Mouse (Mus musculus) bone marrow, adult 2 months (tissue): ENCODE measurements around the gene Klc4. TPM values are rescaled to one million over a fixed set of nuclear protein-coding genes. Genes with fewer than 3 reads are reported as not detected.

Source experiments
- H3K27ac ChIP-seq: fragments of 200-500 bp; 2 replicates; pipeline ENCODE4 v1.5.1; 2012; ENCODE audit warnings: low read depth, mild to moderate bottlenecking, control low read depth, inconsistent platforms, low read length; ENCODE audit not compliant: control insufficient read depth, poor library complexity, insufficient read depth
- H3K4me1 ChIP-seq: fragments of 200-500 bp; 2 replicates; pipeline ENCODE4 v1.6.1; 2011; ENCODE audit warnings: low read length; ENCODE audit not compliant: control insufficient read depth, insufficient read depth
- H3K4me3 ChIP-seq: fragments of 200-500 bp; replicated peaks from 2 replicates; pipeline ENCODE3; 2011; ENCODE audit warnings: mild to moderate bottlenecking, low read depth, low read length, control low read depth; ENCODE audit not compliant: control insufficient read depth
- CTCF ChIP-seq: fragments of 200-500 bp; IDR thresholded peaks from 2 replicates; pipeline ENCODE4 v1.5.1; 2011; ENCODE audit warnings: low read length, control low read depth; ENCODE audit not compliant: control insufficient read depth, insufficient read depth
- POLR2A ChIP-seq: fragments of 200-500 bp; IDR thresholded peaks from 2 replicates; pipeline ENCODE4 v1.6.1; 2011; ENCODE audit warnings: low read depth, mild to moderate bottlenecking, control low read depth, low read length, borderline replicate concordance; ENCODE audit not compliant: control insufficient read depth
- WGBS: fragments of 180-500 bp; shearing (Covaris S2); methylation state at CpG from one replicate; pipeline ENCODE4 v1.1.7; 2018; 5-methylcytosine and 5-hydroxymethylcytosine counted together
- polyA plus RNA-seq: library from polyadenylated mRNA; stranded (reverse); fragments of >200 nt; gene quantifications from 2 replicates; pipeline ENCODE4 v1.2.4, GENCODE M21; 2011; ENCODE audit warnings: low replicate concordance; ENCODE audit not compliant: missing spikeins, insufficient read depth, insufficient read length

Gene Klc4
- polyA plus RNA-seq, 1 experiment, result 11.9 TPM

DNA sequence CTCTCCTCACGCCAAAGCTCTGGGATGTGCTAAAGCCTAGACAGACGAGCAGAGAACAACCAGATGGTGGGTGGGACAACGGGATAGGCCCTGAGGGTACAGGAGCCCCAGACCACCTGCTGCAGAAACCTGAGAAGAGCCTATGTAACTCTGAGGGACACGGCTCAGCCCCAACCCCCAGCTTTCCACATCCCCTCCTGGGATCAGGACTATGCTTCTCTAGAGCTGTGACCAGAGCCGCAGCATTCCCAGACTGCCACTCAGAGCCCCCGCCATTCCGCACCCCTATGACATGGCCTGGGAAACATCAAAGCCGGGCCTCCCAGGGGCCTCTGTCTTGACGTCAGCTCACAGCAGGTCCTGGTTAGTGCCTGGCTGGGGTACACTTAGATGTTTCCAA, 51.2 kb downstream of the Klc4 start:
- Histone ChIP-seq H3K4me1 (no peaks in the 10 kb centered on the region), H3K27ac (no peak overlapping the region), H3K4me3 (no peak overlapping the region)
- 85% methylated on average over 9 of the region's 9 CpGs for WGBS
- TF ChIP-seq CTCF (no peak), POLR2A (no peak)

DNA sequence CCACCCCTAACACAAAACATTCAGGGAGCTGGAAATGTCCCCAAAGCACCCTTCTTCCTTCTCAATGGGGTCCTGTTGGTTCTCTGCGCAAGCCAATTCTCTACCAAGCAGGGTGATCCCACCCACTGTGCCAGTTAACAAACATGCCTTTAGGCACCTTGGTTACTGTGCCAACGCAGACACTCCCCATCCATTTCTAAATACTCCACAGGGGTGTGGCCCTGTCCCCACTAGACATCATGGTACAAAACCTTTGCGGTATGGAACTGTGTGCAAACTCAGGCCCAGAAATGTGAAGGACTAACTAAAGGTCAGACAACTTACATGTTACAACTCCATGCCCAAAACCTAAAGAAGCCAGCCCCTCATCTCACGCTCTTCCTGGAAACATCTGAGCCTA, 52.7 kb downstream of the Klc4 start:
- WGBS, result 88% methylated on average over 4 of the region's 4 CpGs
- no peak overlapping the region for H3K27ac ChIP-seq
- TF ChIP-seq POLR2A (no peak), CTCF (no peak)
- no peak overlapping the region for H3K4me3 ChIP-seq
- H3K4me1 ChIP-seq, result no peaks in the 10 kb centered on the region

DNA sequence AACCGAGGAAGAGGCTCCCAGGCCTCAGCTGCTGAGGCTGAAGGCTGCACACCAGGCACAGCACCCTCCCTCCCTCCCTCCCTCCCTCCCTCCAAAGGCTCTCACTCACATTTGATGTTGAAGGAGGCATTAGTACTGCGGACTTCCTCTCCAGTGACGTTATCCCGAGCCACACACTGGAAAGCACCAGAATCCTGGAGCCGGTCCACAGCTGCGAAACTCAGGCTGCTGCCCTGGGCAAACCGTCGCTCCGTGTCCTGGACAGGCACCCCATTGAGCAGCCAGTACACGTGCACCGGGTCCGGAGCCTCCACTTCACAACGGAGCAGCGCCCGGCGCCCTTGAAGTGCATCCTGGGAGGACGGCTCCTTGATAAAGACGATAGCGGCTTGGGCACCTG, 54.4 kb downstream of the Klc4 start:
- WGBS, result 90% methylated on average over 19 of the region's 19 CpGs
- TF ChIP-seq CTCF (no peak), POLR2A (no peak)
- peaks cover 7% of the 10 kb centered on the region for H3K4me1 ChIP-seq

DNA sequence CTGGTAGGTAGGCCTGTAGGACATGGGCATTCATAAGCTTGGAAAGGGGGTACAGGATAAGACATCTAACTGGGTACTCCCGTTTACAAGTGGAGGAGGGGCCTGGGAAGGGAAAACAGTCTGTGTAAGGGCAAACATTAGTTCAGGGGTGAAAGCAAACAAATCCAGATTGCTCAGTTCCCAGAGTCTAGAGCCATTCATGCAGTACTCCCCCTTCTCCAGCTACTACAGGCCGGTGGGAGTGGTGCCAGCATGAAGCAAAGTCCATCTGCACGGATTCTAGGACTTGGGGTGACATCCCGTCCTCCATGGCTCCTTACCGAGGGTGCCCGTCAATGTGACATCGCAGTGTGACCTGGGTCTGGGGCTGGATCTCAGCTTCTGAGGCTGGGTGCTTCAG, 55.4 kb downstream of the Klc4 start:
- H3K27ac ChIP-seq, result no peak overlapping the region
- TF ChIP-seq CTCF, result no peak
- no peak for TF ChIP-seq POLR2A
- peaks cover 10% of the 10 kb centered on the region for H3K4me1 ChIP-seq
- 87% methylated on average over 7 of the region's 7 CpGs for WGBS
- H3K4me3 ChIP-seq, result no peak overlapping the region

More for the DNA sequence above, 54.4 kb downstream of the Klc4 start:
- H3K4me3 ChIP-seq, result no peak overlapping the region
- no peak overlapping the region for H3K27ac ChIP-seq

DNA sequence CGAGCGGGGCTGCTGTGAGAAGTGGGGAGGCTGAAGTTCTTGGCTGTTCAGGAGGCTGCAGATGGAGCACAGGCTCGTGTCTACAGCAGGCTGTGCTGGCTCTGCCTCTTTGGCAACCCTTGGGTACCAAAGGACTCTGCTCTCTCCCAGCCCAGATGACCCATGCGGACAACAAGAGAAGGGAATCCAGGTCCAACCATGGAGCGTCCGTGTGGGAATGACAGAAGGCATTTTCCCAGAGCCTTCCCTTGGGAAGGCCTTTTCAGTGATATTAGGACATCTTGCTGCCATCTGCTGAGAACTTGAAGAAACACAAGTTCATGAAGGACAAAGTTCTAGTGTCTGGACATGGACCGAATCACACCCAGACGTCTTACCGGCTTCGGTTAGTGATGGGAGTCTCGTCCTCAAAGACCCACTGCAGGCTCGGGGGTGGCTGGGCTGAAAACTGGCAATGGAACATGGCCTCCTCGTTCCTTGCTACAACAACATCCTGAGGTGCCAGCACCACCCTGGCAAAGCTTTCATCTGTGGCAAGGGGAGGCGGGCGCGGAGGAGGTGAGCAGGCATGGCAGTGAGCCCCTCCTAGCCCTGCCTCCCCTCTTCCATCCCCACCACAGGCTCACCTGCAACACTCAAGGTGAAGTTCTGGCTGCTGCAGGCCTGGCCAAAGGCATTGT, 56.0 kb downstream of the Klc4 start:
- no peak overlapping the region for H3K27ac ChIP-seq
- 89% methylated on average over 16 of the region's 16 CpGs for WGBS
- TF ChIP-seq POLR2A (no peak), CTCF (no peak)
- peaks cover 10% of the 10 kb centered on the region for H3K4me1 ChIP-seq
- no peak overlapping the region for H3K4me3 ChIP-seq

DNA sequence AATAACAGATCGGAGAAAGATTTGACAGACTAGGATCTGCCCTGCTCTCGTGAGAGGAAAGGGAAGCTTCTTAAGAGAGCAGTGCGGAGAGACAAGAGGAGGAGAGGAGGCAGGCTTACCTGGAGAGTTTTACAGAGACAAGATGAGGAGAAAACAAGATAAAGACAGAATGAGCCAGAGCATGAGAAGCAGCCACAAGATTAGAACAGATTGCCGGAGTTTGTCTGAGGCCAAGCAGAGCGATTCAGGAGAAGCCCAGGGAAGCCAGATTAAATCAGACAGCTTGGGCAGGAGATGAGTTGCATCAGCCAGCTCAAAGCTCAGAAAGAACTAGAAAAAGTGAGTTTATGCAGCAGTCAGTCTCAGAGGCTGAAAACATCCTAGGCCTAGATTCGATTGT, 56.9 kb downstream of the Klc4 start:
- no peak overlapping the region for H3K27ac ChIP-seq
- WGBS, result 76% methylated on average over 6 of the region's 6 CpGs
- TF ChIP-seq POLR2A (no peak), CTCF (no peak)
- no peak overlapping the region for H3K4me3 ChIP-seq
- peaks cover 10% of the 10 kb centered on the region for H3K4me1 ChIP-seq

DNA sequence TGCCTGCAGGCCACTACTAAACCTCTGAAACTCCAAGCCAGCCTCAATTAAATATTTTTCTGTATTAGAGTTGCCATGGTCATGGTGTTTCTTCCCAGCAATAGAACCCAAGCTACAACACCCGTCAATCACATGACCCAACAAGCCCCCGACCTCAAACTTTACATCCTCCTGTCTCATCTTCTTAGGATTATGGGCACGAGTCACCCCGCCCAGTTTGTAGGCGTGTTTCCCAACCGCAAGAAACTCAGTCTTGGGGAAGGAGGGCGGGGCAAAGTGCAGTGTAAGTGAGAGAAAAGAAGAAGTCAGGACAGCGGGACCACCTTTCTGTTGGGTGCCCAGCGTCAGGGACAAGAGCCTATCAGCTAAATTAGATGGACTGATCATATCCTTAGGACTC, 57.6 kb downstream of the Klc4 start:
- no peak overlapping the region for H3K27ac ChIP-seq
- peaks cover 10% of the 10 kb centered on the region for H3K4me1 ChIP-seq
- WGBS, result 7% methylated on average over 9 of the region's 9 CpGs
- TF ChIP-seq POLR2A (no peak), CTCF (no peak)
- H3K4me3 ChIP-seq, result no peak overlapping the region

DNA sequence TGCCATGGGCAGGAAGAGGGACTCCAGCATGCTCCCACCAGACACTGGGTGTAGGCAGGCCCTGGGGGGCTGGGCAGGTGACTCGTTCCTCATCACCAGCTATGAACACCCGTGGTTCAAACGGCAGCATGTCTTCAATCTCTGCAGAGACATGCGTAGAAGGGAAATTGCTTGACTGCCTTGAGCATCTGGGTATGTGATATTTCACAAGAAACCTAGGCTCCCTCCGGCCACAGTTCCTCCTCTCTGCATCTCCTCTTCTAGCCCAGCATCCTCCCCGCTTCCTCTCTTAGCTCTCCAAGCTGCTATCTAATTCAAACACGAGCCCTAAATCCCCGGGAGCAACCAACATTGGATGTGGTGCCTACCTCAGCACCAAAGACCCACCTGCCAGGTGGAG, 59.5 kb downstream of the Klc4 start:
- H3K4me1 ChIP-seq, result peaks cover 10% of the 10 kb centered on the region
- H3K4me3 ChIP-seq, result no peak overlapping the region
- 43% methylated on average over 8 of the region's 8 CpGs for WGBS
- H3K27ac ChIP-seq, result no peak overlapping the region
- TF ChIP-seq POLR2A (no peak), CTCF (no peak)

Other genes with a start within 250 kb of the Klc4 start
- 2.7 TPM in 1 of 2 replicates, not detected in the other for gene Crip3, start 217.1 kb downstream of the Klc4 start, polyA plus RNA-seq
- 0.75 TPM in 1 of 2 replicates, not detected in the other for gene Slc22a7, start 207.6 kb downstream of the Klc4 start, polyA plus RNA-seq
- gene Ttbk1, start 158.3 kb downstream of the Klc4 start, polyA plus RNA-seq, result 0.27 and 1.2 TPM in 2 replicates
- gene Dnph1, start 149.3 kb downstream of the Klc4 start, polyA plus RNA-seq, result 11.5 and 16.2 TPM in 2 replicates
- 11.1 and 14.9 TPM in 2 replicates for gene Cul9, start 99.6 kb downstream of the Klc4 start, polyA plus RNA-seq
- 14.6 and 17.4 TPM in 2 replicates for gene Srf, start 89.8 kb downstream of the Klc4 start, polyA plus RNA-seq
- 0.68 and 3.9 TPM in 2 replicates for gene Ptk7, start 16.5 kb downstream of the Klc4 start, polyA plus RNA-seq
- 49.3 and 50.2 TPM in 2 replicates for gene Mrpl2, start 207 bp upstream of the Klc4 start, polyA plus RNA-seq
- 9.1 and 12.5 TPM in 2 replicates for gene Cul7, start 4.3 kb upstream of the Klc4 start, polyA plus RNA-seq
- 10.3 and 23.3 TPM in 2 replicates for gene Rrp36, start 28.3 kb upstream of the Klc4 start, polyA plus RNA-seq
- 31.5 and 53.0 TPM in 2 replicates for gene Mea1, start 32.8 kb upstream of the Klc4 start, polyA plus RNA-seq
- gene Klhdc3, start 34.9 kb upstream of the Klc4 start, polyA plus RNA-seq, result 37.6 and 41.7 TPM in 2 replicates
- 23.7 and 47.1 TPM in 2 replicates for gene Ppp2r5d, start 59.1 kb upstream of the Klc4 start, polyA plus RNA-seq
- 22.6 and 28.8 TPM in 2 replicates for gene Pex6, start 65.4 kb upstream of the Klc4 start, polyA plus RNA-seq
- gene Gnmt, start 83.1 kb upstream of the Klc4 start, polyA plus RNA-seq, result 2.9 and 3.0 TPM in 2 replicates
- 25.4 and 46.3 TPM in 2 replicates for gene Cnpy3, start 106.2 kb upstream of the Klc4 start, polyA plus RNA-seq
- 2.0 TPM in 1 of 2 replicates, not detected in the other for gene Ptcra, start 117.7 kb upstream of the Klc4 start, polyA plus RNA-seq
- gene 2310039H08Rik, start 126.6 kb upstream of the Klc4 start, polyA plus RNA-seq, result 18.3 and 18.7 TPM in 2 replicates
- 26.9 and 45.0 TPM in 2 replicates for gene Rpl7l1, start 136.7 kb upstream of the Klc4 start, polyA plus RNA-seq
- 3.7 and 16.0 TPM in 2 replicates for gene Bicral, start 212.5 kb upstream of the Klc4 start, polyA plus RNA-seq
- 11.8 and 24.5 TPM in 2 replicates for gene Tbcc, start 244.7 kb upstream of the Klc4 start, polyA plus RNA-seq